Mouse (Mus musculus): ENCODE data around the gene Spaca4. TPM values are rescaled to one million over a fixed set of nuclear protein-coding genes. Genes with fewer than 3 reads are reported as not detected.

The Spaca4 gene
- polyA plus RNA-seq, 1 experiment = not detected

DNA sequence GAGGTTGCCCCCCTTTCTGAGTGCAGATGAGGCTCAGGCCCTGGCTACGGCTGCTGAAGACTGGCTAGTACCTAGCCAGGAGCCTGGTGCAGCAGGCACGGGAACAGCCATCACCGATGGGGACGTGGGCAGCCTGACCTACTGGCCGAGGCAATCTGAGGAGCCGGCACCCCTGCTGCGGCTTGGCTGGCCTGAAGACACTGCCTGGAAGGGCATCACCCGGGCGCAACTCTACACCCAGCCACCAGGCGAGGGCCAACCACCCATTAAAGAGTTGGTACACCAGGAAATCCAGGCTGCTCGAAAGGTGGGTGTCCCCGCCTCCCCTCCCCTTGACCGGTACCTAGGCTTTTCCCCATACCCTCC, 3.3 kb downstream of the Spaca4 start:
- WGBS = 82% methylated on average over 13 of the region's 13 CpGs
- Histone ChIP-seq H3K4me1 (ENCODE audit: control insufficient read depth, insufficient read depth, insufficient read length) (no peaks in the 10 kb centered on the region; the same call in 1 of the 2 replicates), H3K36me3 (ENCODE audit: control insufficient read depth, insufficient read depth, low read length) (peaks cover 26% of the 10 kb centered on the region), H3K27me3 (ENCODE audit: control insufficient read depth, insufficient read depth, low read length) (no peaks in the 10 kb centered on the region), H3K4me3 (ENCODE audit: extremely low read depth, insufficient read depth, insufficient read length) (no peak overlapping the region), H3K27ac (ENCODE audit: insufficient read depth, low read length) (no peak overlapping the region)
- TF ChIP-seq POLR2A (IDR thresholded peaks at IDR 0.05; ENCODE audit: low read depth, low read length) (no peak), CTCF (IDR thresholded peaks at IDR 0.05; ENCODE audit: extremely low read depth, insufficient read depth, insufficient read length, insufficient replicate concordance) (no peak)
- DNase-seq (ENCODE audit: low read depth in 1 of 2, low spot score in 2 of 2) = no peak

DNA sequence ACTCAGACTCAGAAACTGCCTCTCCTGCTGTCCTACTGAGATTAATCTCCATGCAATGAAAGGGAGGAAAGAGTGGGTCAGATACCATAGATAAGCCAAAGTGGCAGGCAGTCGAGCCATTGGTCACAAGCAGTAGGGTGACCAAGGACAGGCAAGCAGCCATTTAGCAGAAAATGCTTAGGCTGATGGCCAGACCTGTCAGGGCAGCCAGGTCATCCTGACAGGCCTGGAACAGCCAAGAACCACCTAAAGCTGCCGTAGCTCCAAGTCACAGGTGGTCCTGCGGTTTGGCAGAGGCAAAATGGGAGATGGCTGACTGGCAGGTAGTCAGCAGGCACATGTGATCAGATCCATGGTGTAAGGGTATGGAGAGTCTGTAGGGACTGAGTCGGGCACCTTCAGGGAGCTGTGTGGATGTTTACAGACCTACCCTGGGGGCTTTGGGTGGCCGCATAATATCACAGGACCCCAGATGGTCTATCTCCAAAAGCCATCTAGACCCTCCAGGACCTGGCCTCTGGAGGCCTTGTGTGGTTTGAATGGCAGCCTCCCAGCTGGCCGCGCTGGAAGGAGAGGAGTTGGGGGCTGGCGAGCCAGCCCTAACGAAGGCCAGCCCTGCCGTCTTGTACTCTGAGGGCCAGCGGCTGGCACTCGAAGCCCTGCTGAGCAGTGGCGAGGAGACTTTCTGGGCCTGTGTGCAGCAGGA, 3.8 kb downstream of the Spaca4 start:
- H3K4me1 ChIP-seq (ENCODE audit: control insufficient read depth, insufficient read depth, insufficient read length) = no peaks in the 10 kb centered on the region; the same call in 1 of the 2 replicates
- H3K36me3 ChIP-seq (ENCODE audit: control insufficient read depth, insufficient read depth, low read length) = peaks cover 26% of the 10 kb centered on the region
- DNase-seq (ENCODE audit: low read depth in 1 of 2, low spot score in 2 of 2) = no peak
- H3K27me3 ChIP-seq (ENCODE audit: control insufficient read depth, insufficient read depth, low read length) = no peaks in the 10 kb centered on the region
- no peak overlapping the region for H3K27ac ChIP-seq (ENCODE audit: insufficient read depth, low read length)
- no peak overlapping the region for H3K4me3 ChIP-seq (ENCODE audit: extremely low read depth, insufficient read depth, insufficient read length)
- WGBS = 92% methylated on average over 13 of the region's 13 CpGs
- TF ChIP-seq CTCF (IDR thresholded peaks at IDR 0.05; ENCODE audit: extremely low read depth, insufficient read depth, insufficient read length, insufficient replicate concordance) = no peak
- TF ChIP-seq POLR2A (IDR thresholded peaks at IDR 0.05; ENCODE audit: low read depth, low read length) = no peak

GRCm38 (mm10) chr7:45721234-45721571, 4.4 kb downstream of the Spaca4 start:
- H3K27me3 ChIP-seq (ENCODE audit: control insufficient read depth, insufficient read depth, low read length) = no peaks in the 10 kb centered on the region
- no peak overlapping the region for H3K4me3 ChIP-seq (ENCODE audit: extremely low read depth, insufficient read depth, insufficient read length)
- WGBS = 89% methylated on average over 7 of the region's 7 CpGs
- DNase-seq (ENCODE audit: low read depth in 1 of 2, low spot score in 2 of 2) = no peak
- peaks cover 26% of the 10 kb centered on the region for H3K36me3 ChIP-seq (ENCODE audit: control insufficient read depth, insufficient read depth, low read length)
- no peaks in the 10 kb centered on the region; the same call in 1 of the 2 replicates for H3K4me1 ChIP-seq (ENCODE audit: control insufficient read depth, insufficient read depth, insufficient read length)
- H3K27ac ChIP-seq (ENCODE audit: insufficient read depth, low read length) = no peak overlapping the region
- TF ChIP-seq POLR2A (IDR thresholded peaks at IDR 0.05; ENCODE audit: low read depth, low read length) (no peak), CTCF (IDR thresholded peaks at IDR 0.05; ENCODE audit: extremely low read depth, insufficient read depth, insufficient read length, insufficient replicate concordance) (no peak)

DNA sequence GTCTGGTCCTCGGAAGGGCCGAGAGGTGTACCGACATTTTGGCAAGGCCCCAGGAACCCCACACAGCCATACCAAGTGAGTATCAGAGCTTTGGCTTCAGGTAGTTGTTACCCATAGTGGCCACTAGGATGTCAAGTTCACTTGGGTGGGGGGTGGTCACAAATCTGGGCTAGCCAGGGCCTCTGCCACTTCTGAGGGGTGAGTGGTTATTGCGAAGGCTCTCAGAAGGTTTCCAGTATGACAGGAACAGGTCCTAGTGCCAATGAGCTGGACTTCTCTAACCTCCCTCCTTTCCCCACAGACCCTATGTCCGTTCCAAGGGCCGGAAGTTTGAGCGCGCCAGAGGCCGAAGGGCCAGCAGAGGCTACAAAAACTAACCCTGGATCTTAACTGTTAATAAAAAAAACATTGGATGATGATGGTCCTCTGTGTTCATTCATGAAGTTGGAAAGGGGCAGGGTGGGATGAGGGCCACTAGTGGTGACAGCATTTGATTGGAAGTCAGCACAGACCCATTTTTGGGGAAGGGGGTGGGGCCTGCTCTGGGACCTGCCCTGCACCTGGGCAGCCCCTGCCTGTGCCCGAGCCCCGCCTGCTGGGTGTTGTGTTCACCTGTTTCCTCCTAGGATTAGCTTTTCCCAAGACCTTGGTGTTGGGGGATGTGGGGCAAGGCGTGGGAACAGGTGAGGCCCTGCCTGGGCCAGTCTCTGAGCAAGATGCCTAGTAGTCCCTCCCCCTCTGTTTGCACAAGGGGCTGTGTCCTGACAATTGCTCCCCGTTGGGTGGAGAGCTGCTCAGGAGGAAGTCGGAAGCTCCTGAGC, 5.0 kb downstream of the Spaca4 start, which contains the start of gene Fam83e:
Gene Fam83e (plus strand): TSS at position 800 of the 821 bp plus-strand sequence.
- no peak for DNase-seq (ENCODE audit: low read depth in 1 of 2, low spot score in 2 of 2)
- Histone ChIP-seq H3K4me3 (ENCODE audit: extremely low read depth, insufficient read depth, insufficient read length) (no peak within 1 kb of the TSS), H3K27me3 (ENCODE audit: control insufficient read depth, insufficient read depth, low read length) (no peaks in the 10 kb centered on the region), H3K27ac (ENCODE audit: insufficient read depth, low read length) (no peak within 1 kb of the TSS), H3K4me1 (ENCODE audit: control insufficient read depth, insufficient read depth, insufficient read length) (peaks cover 2% of the 10 kb centered on the region; the same call in 1 of the 2 replicates), H3K36me3 (ENCODE audit: control insufficient read depth, insufficient read depth, low read length) (peaks cover 26% of the 10 kb centered on the region)
- TF ChIP-seq POLR2A (IDR thresholded peaks at IDR 0.05; ENCODE audit: low read depth, low read length) (no peak), CTCF (IDR thresholded peaks at IDR 0.05; ENCODE audit: extremely low read depth, insufficient read depth, insufficient read length, insufficient replicate concordance) (no peak)
- 88% methylated on average over 14 of the region's 14 CpGs for WGBS

DNA sequence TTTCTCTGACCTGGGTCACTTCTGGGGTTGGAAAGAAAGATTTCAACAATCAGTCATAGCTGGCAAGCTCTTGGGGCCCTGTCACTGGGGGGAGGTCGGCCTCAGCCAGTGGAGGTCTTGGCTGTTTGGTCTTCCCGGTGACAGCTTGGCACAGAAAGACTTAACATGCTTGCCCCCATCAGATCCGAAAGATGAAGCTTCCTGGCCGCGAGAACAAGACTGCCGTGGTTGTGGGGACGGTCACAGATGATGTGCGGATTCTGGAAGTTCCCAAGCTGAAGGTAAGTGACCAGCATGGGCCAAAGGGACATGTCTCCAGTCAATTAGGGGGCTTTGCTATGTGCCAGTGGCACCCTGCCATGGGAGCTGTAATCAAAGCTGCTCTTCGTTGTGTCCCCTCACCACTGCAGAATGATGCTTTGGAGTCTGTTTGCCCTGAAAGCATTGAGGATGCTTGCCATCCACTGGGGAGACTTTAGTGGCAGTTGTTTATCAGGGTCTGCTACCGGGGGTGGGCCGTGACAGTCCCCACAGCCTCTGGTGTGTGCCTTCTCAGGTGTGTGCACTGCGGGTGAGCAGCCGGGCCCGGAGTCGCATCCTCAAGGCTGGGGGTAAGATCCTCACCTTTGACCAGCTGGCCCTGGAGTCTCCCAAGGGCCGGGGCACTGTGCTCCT, 5.7 kb downstream of the Spaca4 start:
- Histone ChIP-seq H3K36me3 (ENCODE audit: control insufficient read depth, insufficient read depth, low read length) (peaks cover 24% of the 10 kb centered on the region), H3K4me3 (ENCODE audit: extremely low read depth, insufficient read depth, insufficient read length) (no peak overlapping the region), H3K4me1 (ENCODE audit: control insufficient read depth, insufficient read depth, insufficient read length) (peaks cover 5% of the 10 kb centered on the region; the same call in 1 of the 2 replicates), H3K27me3 (ENCODE audit: control insufficient read depth, insufficient read depth, low read length) (no peaks in the 10 kb centered on the region), H3K27ac (ENCODE audit: insufficient read depth, low read length) (no peak overlapping the region)
- no peak for DNase-seq (ENCODE audit: low read depth in 1 of 2, low spot score in 2 of 2)
- TF ChIP-seq POLR2A (IDR thresholded peaks at IDR 0.05; ENCODE audit: low read depth, low read length) (no peak), CTCF (IDR thresholded peaks at IDR 0.05; ENCODE audit: extremely low read depth, insufficient read depth, insufficient read length, insufficient replicate concordance) (no peak)
- 92% methylated on average over 16 of the region's 16 CpGs for WGBS

- Histone ChIP-seq H3K4me1 (ENCODE audit: control insufficient read depth, insufficient read depth, insufficient read length) (peaks cover 5% of the 10 kb centered on the region; the same call in 1 of the 2 replicates), H3K27ac (ENCODE audit: insufficient read depth, low read length) (no peak overlapping the region), H3K36me3 (ENCODE audit: control insufficient read depth, insufficient read depth, low read length) (peaks cover 24% of the 10 kb centered on the region), H3K4me3 (ENCODE audit: extremely low read depth, insufficient read depth, insufficient read length) (no peak overlapping the region), H3K27me3 (ENCODE audit: control insufficient read depth, insufficient read depth, low read length) (no peaks in the 10 kb centered on the region)
- DNase-seq (ENCODE audit: low read depth in 1 of 2, low spot score in 2 of 2) = no peak
- TF ChIP-seq POLR2A (IDR thresholded peaks at IDR 0.05; ENCODE audit: low read depth, low read length) (no peak), CTCF (IDR thresholded peaks at IDR 0.05; ENCODE audit: extremely low read depth, insufficient read depth, insufficient read length, insufficient replicate concordance) (no peak)
- WGBS = 90% methylated on average over 10 of the region's 10 CpGs
Measured at GRCm38 (mm10) chr7:45719180-45719579, 6.4 kb downstream of the Spaca4 start.
